Mouse (Mus musculus): Measurements from ENCODE around the gene Tceal6.
"Not testable (repeated sequence)": the region's sequence is repeated elsewhere in the genome, so short reads cannot be mapped to it uniquely, and the experiment has no call there.

The Tceal6 gene

GRCm38 (mm10) chrX:135210436-135211221 lies at the start of gene Tceal6:
Gene Tceal6, minus strand, starts transcription at chrX:135210687.
- no peak for DNase-seq (ENCODE audit: low read depth, low spot score)

DNA sequence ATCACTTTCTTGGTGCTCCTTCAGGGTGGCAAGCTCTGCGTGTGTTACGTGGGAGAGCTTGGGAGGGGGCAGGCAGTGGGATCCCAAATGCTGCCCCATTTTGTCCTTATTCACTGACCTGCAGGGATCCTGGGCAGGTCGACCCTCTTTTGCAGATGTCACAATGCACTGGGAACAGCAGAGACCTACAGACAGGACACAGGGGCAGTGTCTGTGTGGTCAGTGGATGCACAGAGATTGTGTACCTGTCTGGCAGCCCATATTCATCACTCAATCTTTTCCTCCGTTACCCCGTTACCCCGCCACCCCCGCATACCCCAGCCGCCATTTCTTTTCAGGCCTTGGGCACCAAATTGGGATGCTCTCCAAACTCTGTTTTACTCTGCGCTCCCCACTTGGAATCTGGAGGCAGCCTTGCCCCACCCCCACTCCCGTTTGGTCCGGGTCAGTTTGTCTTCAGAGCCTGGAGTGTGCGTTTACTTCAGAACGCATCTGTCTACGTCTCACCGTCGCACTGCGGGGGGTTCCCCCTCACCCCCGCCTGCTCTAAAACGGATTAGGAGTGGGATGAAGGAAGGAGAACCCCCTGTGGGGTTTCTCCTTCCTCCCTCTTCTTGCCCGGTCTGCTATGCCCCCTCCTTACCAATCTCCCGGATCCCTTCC lies 583 bp downstream of the Tceal6 start:
- DNase-seq (ENCODE audit: low read depth, low spot score): not testable (repeated sequence)

- DNase-seq (ENCODE audit: low read depth, low spot score): not testable (repeated sequence)
Observed at GRCm38 (mm10) chrX:135189924-135190323, 20.6 kb downstream of the Tceal6 start.

- DNase-seq (ENCODE audit: low read depth, low spot score): not testable (repeated sequence)
Observed at GRCm38 (mm10) chrX:135188661-135189060, 21.8 kb downstream of the Tceal6 start.

- DNase-seq (ENCODE audit: low read depth, low spot score): not testable (repeated sequence)
Observed at GRCm38 (mm10) chrX:135177532-135177931, 33.0 kb downstream of the Tceal6 start, which contains the start of gene Gm15023. Gene Gm15023, minus strand, starts transcription at chrX:135177632.

Data from R1 (cell line).